Comparison of ENCODE assay signal across 8 mouse cellular contexts in the genomic region with DNA sequence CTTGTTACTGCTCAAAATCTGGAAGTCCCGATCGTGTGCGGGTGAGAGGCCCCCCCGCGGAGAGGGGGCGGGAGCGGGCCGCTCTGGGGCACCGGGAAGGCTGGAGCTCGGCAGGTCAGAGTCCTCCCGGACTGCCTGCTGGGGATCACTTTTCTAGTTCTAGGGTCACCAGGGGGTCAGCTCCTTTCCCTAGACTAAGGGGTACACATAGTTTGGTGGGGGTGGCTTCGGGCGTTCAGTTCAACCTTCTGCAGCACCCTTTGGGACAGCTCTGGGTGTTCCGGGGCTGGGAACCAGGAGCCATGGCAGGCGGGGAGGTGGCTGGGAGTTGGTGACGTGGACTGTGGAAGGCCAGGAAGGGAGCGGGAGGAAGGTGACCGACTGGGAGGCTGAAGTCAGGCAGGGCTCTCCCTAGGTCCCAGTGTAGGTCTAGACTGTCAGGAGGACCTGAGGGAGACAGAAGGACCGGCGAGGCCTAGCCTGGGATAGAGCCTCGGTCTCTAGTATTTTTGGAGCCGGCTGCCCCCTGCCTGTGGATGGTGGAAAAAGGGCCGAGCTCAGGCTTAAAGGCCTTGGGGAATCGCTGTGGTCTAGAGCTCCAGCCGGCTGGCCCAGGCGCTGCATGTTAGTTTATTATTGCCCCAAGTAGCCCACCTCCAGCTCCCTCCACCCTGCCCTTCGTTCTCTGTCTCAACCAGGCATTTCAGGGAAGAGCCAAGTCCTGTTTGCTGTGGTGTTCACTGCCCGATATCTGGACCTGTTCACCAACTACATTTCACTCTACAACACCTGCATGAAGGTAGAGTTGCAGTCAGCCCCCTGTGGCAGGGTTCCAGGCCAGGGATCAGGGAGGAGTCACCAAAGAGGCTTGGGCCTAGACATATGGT. TPM values are rescaled to one million over a fixed set of nuclear protein-coding genes. Genes with fewer than 3 reads are reported as not detected.
DNase-seq lines count a peak whose midpoint lies in the region; ATAC-seq and TF ChIP-seq lines count a peak whose summit lies in the region.

No protein-coding gene starts in this region.

- peak overlapping the region; percentile 81 for H3K4me2 ChIP-seq in heart, embryonic 16.5 days (ENCODE audit: low read depth, low read length)
- peak overlapping the region; percentile 82 for H3K4me2 ChIP-seq in lung, postnatal 0 days (replicated peaks; ENCODE audit: low read depth, low read length)

- no peaks in the 10 kb centered on the region for H3K9me3 ChIP-seq in ES-Bruce4 (replicated peaks; ENCODE audit: control insufficient read depth, insufficient read depth, low read length, poor library complexity, severe bottlenecking)
- H3K9me3 ChIP-seq in erythroblast, embryonic 14.5 days (ENCODE audit: control insufficient read depth, low read length) = peaks cover 2% of the 10 kb centered on the region; the same call in 1 of the 2 replicates
- no peaks in the 10 kb centered on the region for H3K9me3 ChIP-seq in heart, embryonic 16.5 days (replicated peaks; ENCODE audit: control insufficient read depth, low read length)
- H3K9me3 ChIP-seq in lung, postnatal 0 days (ENCODE audit: low read length) = no peaks in the 10 kb centered on the region

- peak overlapping the region; percentile 94 for H3K4me3 ChIP-seq in ES-Bruce4 (ENCODE audit: low read depth, low read length)
- H3K4me3 ChIP-seq in erythroblast, embryonic 14.5 days (replicated peaks) = peak overlapping the region; percentile 76
- peak overlapping the region; percentile 78 for H3K4me3 ChIP-seq in heart, embryonic 16.5 days (ENCODE audit: low read length)
- H3K4me3 ChIP-seq in lung, postnatal 0 days (ENCODE audit: low read depth, low read length) = peak overlapping the region; percentile 91

- peak overlapping the region; percentile 94 for H3K9ac ChIP-seq in ES-Bruce4 (ENCODE audit: low read depth, poor library complexity, severe bottlenecking)
- peak overlapping the region; percentile 97 for H3K9ac ChIP-seq in heart, embryonic 16.5 days (ENCODE audit: low read length)
- peak overlapping the region; percentile 97 for H3K9ac ChIP-seq in lung, postnatal 0 days (replicated peaks; ENCODE audit: low read depth)

- TF ChIP-seq POLR2A in ES-Bruce4 (IDR thresholded peaks at IDR 0.05; ENCODE audit: insufficient read depth, low read length) = no peak
- no peak for TF ChIP-seq POLR2A in brain, embryonic 14.5 days (IDR thresholded peaks at IDR 0.05; ENCODE audit: borderline replicate concordance, extremely low read depth, insufficient read depth, insufficient read length, poor library complexity, severe bottlenecking)

- DNase-seq in brain, embryonic 14.5 days (ENCODE audit: low read depth) = peak; percentile 59
- DNase-seq in kidney, postnatal 14 days = peak; percentile 73
- DNase-seq in lung, postnatal 0 days (ENCODE audit: low spot score) = peak; percentile 76
- DNase-seq in ovary, adult 18-20 months (ENCODE audit: low spot score) = peak; percentile 25
- peak; percentile 45 to 46 for DNase-seq in thymus, postnatal 10 days (ENCODE audit: low spot score in 2 of 2)

- no peak for TF ChIP-seq CTCF in ES-Bruce4 (IDR thresholded peaks at IDR 0.05; ENCODE audit: low read depth, low read length)
- TF ChIP-seq CTCF in brain, embryonic 14.5 days (IDR thresholded peaks at IDR 0.05; ENCODE audit: borderline replicate concordance, extremely low read depth, insufficient read depth, insufficient read length) = peak; percentile 32; the same call in 1 of the 2 replicates
- peak; percentile 59 for TF ChIP-seq CTCF in lung, postnatal 0 days (IDR thresholded peaks at IDR 0.05)

- no peak for TF ChIP-seq EP300 in ES-Bruce4 (IDR thresholded peaks at IDR 0.05; ENCODE audit: insufficient read depth, low read depth, low read length)
- TF ChIP-seq EP300 in lung, postnatal 0 days (IDR thresholded peaks at IDR 0.05) = no peak

- H3K36me3 ChIP-seq in ES-Bruce4 (ENCODE audit: control insufficient read depth, insufficient read depth, low read length, poor library complexity, severe bottlenecking) = peaks cover 14% of the 10 kb centered on the region
- peaks cover 45% of the 10 kb centered on the region for H3K36me3 ChIP-seq in erythroblast, embryonic 14.5 days (ENCODE audit: control insufficient read depth)
- H3K36me3 ChIP-seq in heart, embryonic 16.5 days (ENCODE audit: control insufficient read depth, insufficient read depth) = peaks cover 35% of the 10 kb centered on the region
- H3K36me3 ChIP-seq in lung, postnatal 0 days (ENCODE audit: insufficient read depth, low read length) = peaks cover 20% of the 10 kb centered on the region

- ATAC-seq in heart, embryonic 16.5 days (replicated peaks; ENCODE audit: extremely low read depth, insufficient read depth, low FRiP score) = peak; percentile 60
- peak; percentile 72 for ATAC-seq in lung, postnatal 0 days

- 0 out of 2 replicates have a peak overlapping the region, but pooled peaks have one; percentile 34 for H3K27ac ChIP-seq in ES-Bruce4 (ENCODE audit: insufficient read depth, low read length)
- H3K27ac ChIP-seq in heart, embryonic 16.5 days (ENCODE audit: low read length) = peak overlapping the region; percentile 92
- peak overlapping the region; percentile 95 for H3K27ac ChIP-seq in lung, postnatal 0 days (ENCODE audit: low read length)

- 2% methylated on average over 28 of the region's 28 CpGs for WGBS in heart, embryonic 16.5 days
- WGBS in lung, postnatal 0 days = 1% methylated on average over 28 of the region's 28 CpGs

- no peaks in the 10 kb centered on the region for H3K4me1 ChIP-seq in ES-Bruce4 (ENCODE audit: control insufficient read depth, insufficient read depth, low read length)
- H3K4me1 ChIP-seq in erythroblast, embryonic 14.5 days (ENCODE audit: control insufficient read depth) = peaks cover 26% of the 10 kb centered on the region
- H3K4me1 ChIP-seq in heart, embryonic 16.5 days (ENCODE audit: control insufficient read depth, insufficient read depth, low read length) = peaks cover 36% of the 10 kb centered on the region
- H3K4me1 ChIP-seq in lung, postnatal 0 days (ENCODE audit: insufficient read depth, low read depth, low read length) = peaks cover 13% of the 10 kb centered on the region

- no peaks in the 10 kb centered on the region for H3K27me3 ChIP-seq in ES-Bruce4 (ENCODE audit: control insufficient read depth, insufficient read depth, low read length, poor library complexity, severe bottlenecking)
- peaks cover 41% of the 10 kb centered on the region for H3K27me3 ChIP-seq in erythroblast, embryonic 14.5 days (ENCODE audit: control insufficient read depth)
- peaks cover 25% of the 10 kb centered on the region for H3K27me3 ChIP-seq in heart, embryonic 16.5 days (ENCODE audit: control insufficient read depth, insufficient read depth, low read length)
- peaks cover 24% of the 10 kb centered on the region; the same call in 1 of the 2 replicates for H3K27me3 ChIP-seq in lung, postnatal 0 days (replicated peaks; ENCODE audit: insufficient read depth, low read length)

RNA-seq across cellular contexts. Expression of a gene that starts 0.7 kb away (rescaled TPM):
- 98.0 and 102 TPM in 2 replicates for polyA plus RNA-seq in ES-Bruce4 (2011; ENCODE audit: insufficient read depth, insufficient read length, low read depth, missing spikeins)
- 197 and 238 TPM in 2 replicates for polyA plus RNA-seq in brain, embryonic 14.5 days (2012; rRNA removed)
- polyA plus RNA-seq in erythroblast, embryonic 14.5 days (2012) = 18.7 and 19.2 TPM in 2 replicates
- polyA plus RNA-seq in heart, embryonic 16.5 days (2015; fragmentation: Nextera tagmentation; extraction: Ambion mirVana) = 64.9 and 76.1 TPM in 2 replicates
- polyA plus RNA-seq in lung, postnatal 0 days (2015; fragmentation: Nextera tagmentation; extraction: Ambion mirVana) = 56.2 and 57.3 TPM in 2 replicates

RNA-seq across cellular contexts. Expression of a gene that starts 4.9 kb away (rescaled TPM):
- polyA plus RNA-seq in ES-Bruce4 (2011; ENCODE audit: insufficient read depth, insufficient read length, low read depth, missing spikeins) = 0.43 and 0.68 TPM in 2 replicates
- 13.2 and 31.1 TPM in 2 replicates for polyA plus RNA-seq in brain, embryonic 14.5 days (2012; rRNA removed)
- 0.01 TPM in 2 replicates for polyA plus RNA-seq in erythroblast, embryonic 14.5 days (2012)
- polyA plus RNA-seq in heart, embryonic 16.5 days (2015; fragmentation: Nextera tagmentation; extraction: Ambion mirVana) = 0.14 and 0.17 TPM in 2 replicates
- polyA plus RNA-seq in lung, postnatal 0 days (2015; fragmentation: Nextera tagmentation; extraction: Ambion mirVana) = 0.62 and 0.75 TPM in 2 replicates

RNA-seq across cellular contexts. Expression of a gene that starts 23.2 kb away (rescaled TPM):
- 2.0 and 3.4 TPM in 2 replicates for polyA plus RNA-seq in ES-Bruce4 (2011; ENCODE audit: insufficient read depth, insufficient read length, low read depth, missing spikeins)
- polyA plus RNA-seq in brain, embryonic 14.5 days (2012; rRNA removed) = 0.30 and 0.41 TPM in 2 replicates
- 1.1 and 1.2 TPM in 2 replicates for polyA plus RNA-seq in erythroblast, embryonic 14.5 days (2012)
- polyA plus RNA-seq in heart, embryonic 16.5 days (2015; fragmentation: Nextera tagmentation; extraction: Ambion mirVana) = 0.91 and 1.4 TPM in 2 replicates
- polyA plus RNA-seq in lung, postnatal 0 days (2015; fragmentation: Nextera tagmentation; extraction: Ambion mirVana) = 0.14 and 0.23 TPM in 2 replicates

RNA-seq across cellular contexts. Expression of a gene that starts 23.4 kb away (rescaled TPM):
- 21.7 and 28.2 TPM in 2 replicates for polyA plus RNA-seq in ES-Bruce4 (2011; ENCODE audit: insufficient read depth, insufficient read length, low read depth, missing spikeins)
- 19.1 and 23.3 TPM in 2 replicates for polyA plus RNA-seq in brain, embryonic 14.5 days (2012; rRNA removed)
- 1.4 and 2.0 TPM in 2 replicates for polyA plus RNA-seq in erythroblast, embryonic 14.5 days (2012)
- polyA plus RNA-seq in heart, embryonic 16.5 days (2015; fragmentation: Nextera tagmentation; extraction: Ambion mirVana) = 8.8 TPM in 2 replicates
- polyA plus RNA-seq in lung, postnatal 0 days (2015; fragmentation: Nextera tagmentation; extraction: Ambion mirVana) = 3.9 and 4.1 TPM in 2 replicates

RNA-seq across cellular contexts. Expression of a gene that starts 42.6 kb away (rescaled TPM):
- polyA plus RNA-seq in ES-Bruce4 (2011; ENCODE audit: insufficient read depth, insufficient read length, low read depth, missing spikeins) = 32.3 and 36.3 TPM in 2 replicates
- 23.4 and 25.5 TPM in 2 replicates for polyA plus RNA-seq in brain, embryonic 14.5 days (2012; rRNA removed)
- 1.1 and 1.4 TPM in 2 replicates for polyA plus RNA-seq in erythroblast, embryonic 14.5 days (2012)
- polyA plus RNA-seq in heart, embryonic 16.5 days (2015; fragmentation: Nextera tagmentation; extraction: Ambion mirVana) = 38.1 and 40.2 TPM in 2 replicates
- polyA plus RNA-seq in lung, postnatal 0 days (2015; fragmentation: Nextera tagmentation; extraction: Ambion mirVana) = 14.8 and 15.1 TPM in 2 replicates

Comparison
In these comparisons a context has a peak if more than half of its experiments do, and no peak if none do; other contexts are left out.
1. Peak in every context shown above with its lines: DNase-seq, ATAC-seq, H3K4me3 ChIP-seq and H3K27ac ChIP-seq.
2. H3K27ac ChIP-seq: peak in every context shown above with its lines; median percentile 95 in lung, postnatal 0 days; 92 in heart, embryonic 16.5 days; 34 in ES-Bruce4.
3. DNase-seq: peak in every context shown above with its lines; median percentile 76 in lung, postnatal 0 days; 73 in kidney, postnatal 14 days; 59 in brain, embryonic 14.5 days; 46 in thymus, postnatal 10 days; 25 in ovary, adult 18-20 months.